Mouse (Mus musculus) liver, embryonic 11.5 days (tissue): ENCODE measurements around the gene Gm28308. TPM values are rescaled to one million over a fixed set of nuclear protein-coding genes. Genes with fewer than 3 reads are reported as not detected.

ENCODE experiments used
- ATAC-seq: fragments of 200-750 bp; cut with Nextera tagmentation; replicated peaks from 2 replicates; pipeline ENCODE4 v1.8.0; 2017; ENCODE audit warnings: moderate number of reproducible peaks, mild to moderate bottlenecking, moderate TSS enrichment, moderate library complexity; ENCODE audit not compliant: low FRiP score
- DNase-seq: peaks from one replicate; pipeline ENCODE4 v3.0.0-alpha.2; 2017; ENCODE audit warnings: low spot score
- H3K27ac ChIP-seq: fragments of 300-500 bp; sonication (generic); 2 replicates; pipeline ENCODE4 v1.5.1; 2014; ENCODE audit warnings: mild to moderate bottlenecking, low read depth, low read length, control low read depth
- H3K27me3 ChIP-seq: fragments of 300-500 bp; sonication (generic); replicated peaks from 2 replicates; pipeline ENCODE4 v1.6.1; 2014; ENCODE audit warnings: low read length, mixed read lengths; ENCODE audit not compliant: control insufficient read depth, insufficient read depth
- H3K36me3 ChIP-seq: fragments of 300-500 bp; sonication (generic); 2 replicates; pipeline ENCODE4 v1.6.1; 2014; ENCODE audit warnings: mild to moderate bottlenecking, low read length, moderate library complexity, mixed read lengths; ENCODE audit not compliant: control insufficient read depth, insufficient read depth
- H3K4me1 ChIP-seq: fragments of 300-500 bp; sonication (generic); replicated peaks from 2 replicates; pipeline ENCODE4 v1.6.1; 2014; ENCODE audit warnings: low read length, mixed read lengths; ENCODE audit not compliant: control insufficient read depth, insufficient read depth
- H3K4me2 ChIP-seq: fragments of 300-500 bp; sonication (generic); 2 replicates; pipeline ENCODE4 v1.6.1; 2014; ENCODE audit warnings: mild to moderate bottlenecking, control low read depth, moderate library complexity
- H3K4me3 ChIP-seq: fragments of 300-500 bp; sonication (generic); 2 replicates; pipeline ENCODE4 v1.5.1; 2014; ENCODE audit warnings: low read depth, low read length, control low read depth
- H3K9ac ChIP-seq: fragments of 300-500 bp; sonication (generic); 2 replicates; pipeline ENCODE4 v1.6.1; 2014; ENCODE audit warnings: low read depth, low read length, control low read depth
- H3K9me3 ChIP-seq: fragments of 300-500 bp; sonication (generic); 2 replicates; pipeline ENCODE4 v1.6.1; 2016; ENCODE audit warnings: low read length, inconsistent platforms, mixed read lengths; ENCODE audit not compliant: control insufficient read depth
- WGBS: fragments of 180-500 bp; shearing (Covaris S2); extraction: QIAGEN DNeasy Blood & Tissue Kit; methylation state at CpG from one replicate; pipeline ENCODE4 v1.1.7; 2014; 5-methylcytosine and 5-hydroxymethylcytosine counted together
- polyA plus RNA-seq: library from polyadenylated mRNA; unstranded; fragments of >200 nt; fragmentation: Nextera tagmentation; extraction: Ambion mirVana; gene quantifications from 2 replicates; pipeline ENCODE4 v1.2.1, GENCODE M21; 2014

The Gm28308 gene
- polyA plus RNA-seq, 1 experiment from 2014 or later, result not detected

- ATAC-seq, result no peak
- WGBS, result 15% methylated on average over 16 of the region's 16 CpGs
- no peak for DNase-seq
These were observed 60.6 kb downstream of the Gm28308 start for GRCm38 (mm10) chr6:52152226-52153193.

GRCm38 (mm10) chr6:52151571-52151970, 61.6 kb downstream of the Gm28308 start:
- ATAC-seq, result no peak
- H3K27ac ChIP-seq, result no peak overlapping the region
- no peak overlapping the region for H3K4me2 ChIP-seq
- whole genome bisulfite sequencing, result 12% methylated on average over 4 of the region's 4 CpGs
- H3K36me3 ChIP-seq, result no peaks in the 10 kb centered on the region
- no peak for DNase-seq
- H3K4me3 ChIP-seq, result no peak overlapping the region
- H3K9ac ChIP-seq, result no peak overlapping the region
- H3K9me3 ChIP-seq, result no peaks in the 10 kb centered on the region
- peaks cover 87% of the 10 kb centered on the region for H3K27me3 ChIP-seq
- H3K4me1 ChIP-seq, result no peaks in the 10 kb centered on the region

More at GRCm38 (mm10) chr6:52152226-52153193, 60.6 kb downstream of the Gm28308 start:
- Histone ChIP-seq H3K9me3 (no peaks in the 10 kb centered on the region), H3K4me3 (no peak overlapping the region), H3K9ac (no peak overlapping the region), H3K27me3 (peaks cover 89% of the 10 kb centered on the region), H3K27ac (no peak overlapping the region), H3K4me2 (no peak overlapping the region), H3K4me1 (no peaks in the 10 kb centered on the region), H3K36me3 (no peaks in the 10 kb centered on the region)

- Histone ChIP-seq H3K4me1 (no peaks in the 10 kb centered on the region), H3K27ac (no peak overlapping the region), H3K36me3 (no peaks in the 10 kb centered on the region), H3K9ac (no peak overlapping the region), H3K9me3 (no peaks in the 10 kb centered on the region), H3K4me3 (no peak overlapping the region), H3K4me2 (peak overlapping the region; percentile 20; the same call in 1 of the 2 replicates), H3K27me3 (peaks cover 80% of the 10 kb centered on the region)
- DNase-seq (no peak), ATAC-seq (no peak)
- 9% methylated on average over 16 of the region's 16 CpGs for WGBS
These were observed 62.7 kb downstream of the Gm28308 start for GRCm38 (mm10) chr6:52150401-52150966.

GRCm38 (mm10) chr6:52139115-52139514, 74.0 kb downstream of the Gm28308 start:
- H3K36me3 ChIP-seq, result no peaks in the 10 kb centered on the region
- H3K9me3 ChIP-seq, result no peaks in the 10 kb centered on the region
- WGBS, result 81% methylated on average over 5 of the region's 5 CpGs
- H3K27ac ChIP-seq, result no peak overlapping the region
- H3K27me3 ChIP-seq, result no peaks in the 10 kb centered on the region
- no peak for DNase-seq
- ATAC-seq, result no peak
- H3K4me2 ChIP-seq, result no peak overlapping the region
- no peak overlapping the region for H3K4me3 ChIP-seq
- no peak overlapping the region for H3K9ac ChIP-seq
- H3K4me1 ChIP-seq, result no peaks in the 10 kb centered on the region

- no peak for ATAC-seq
- Histone ChIP-seq H3K4me3 (no peak overlapping the region), H3K36me3 (no peaks in the 10 kb centered on the region), H3K27me3 (no peaks in the 10 kb centered on the region), H3K27ac (no peak overlapping the region), H3K4me2 (no peak overlapping the region), H3K9ac (no peak overlapping the region), H3K9me3 (no peaks in the 10 kb centered on the region), H3K4me1 (no peaks in the 10 kb centered on the region)
- WGBS, result 69% methylated on average over 10 of the region's 10 CpGs
- no peak for DNase-seq
These were observed 74.6 kb downstream of the Gm28308 start for GRCm38 (mm10) chr6:52138576-52138975.

GRCm38 (mm10) chr6:52137841-52138535, 75.2 kb downstream of the Gm28308 start:
- ATAC-seq, result no peak
- Histone ChIP-seq H3K9me3 (no peaks in the 10 kb centered on the region), H3K4me1 (no peaks in the 10 kb centered on the region), H3K9ac (no peak overlapping the region), H3K27me3 (no peaks in the 10 kb centered on the region), H3K36me3 (no peaks in the 10 kb centered on the region), H3K4me3 (no peak overlapping the region), H3K27ac (no peak overlapping the region), H3K4me2 (no peak overlapping the region)
- DNase-seq, result no peak
- 71% methylated on average over 9 of the region's 9 CpGs for WGBS

GRCm38 (mm10) chr6:52123673-52124072, 89.5 kb downstream of the Gm28308 start:
- WGBS, result 69% methylated on average over 4 of the region's 4 CpGs
- H3K9ac ChIP-seq, result no peak overlapping the region
- H3K4me3 ChIP-seq, result no peak overlapping the region
- H3K4me1 ChIP-seq, result no peaks in the 10 kb centered on the region
- DNase-seq, result no peak
- no peaks in the 10 kb centered on the region for H3K36me3 ChIP-seq
- no peak overlapping the region for H3K27ac ChIP-seq
- no peaks in the 10 kb centered on the region for H3K27me3 ChIP-seq
- no peak for ATAC-seq
- H3K9me3 ChIP-seq, result no peaks in the 10 kb centered on the region
- H3K4me2 ChIP-seq, result no peak overlapping the region

GRCm38 (mm10) chr6:52121173-52121572, 92.0 kb downstream of the Gm28308 start:
- H3K27me3 ChIP-seq, result peaks cover 7% of the 10 kb centered on the region
- ATAC-seq (no peak), DNase-seq (no peak)
- no peak overlapping the region for H3K4me3 ChIP-seq
- no peak overlapping the region for H3K27ac ChIP-seq
- H3K36me3 ChIP-seq, result no peaks in the 10 kb centered on the region
- H3K4me1 ChIP-seq, result no peaks in the 10 kb centered on the region
- no peaks in the 10 kb centered on the region for H3K9me3 ChIP-seq
- no peak overlapping the region for H3K4me2 ChIP-seq
- 48% methylated on average over 3 of the region's 3 CpGs for WGBS
- H3K9ac ChIP-seq, result no peak overlapping the region
